Mouse (Mus musculus) ES-Bruce4 (cell line): ENCODE measurements at regions not wholly inside any gene's neighbourhood (a gene's known extent, or its start where the extent isn't known, plus 50 kb on each side); places are given as distances from the start of the nearest gene placed in this dataset.

Experiments used
- CTCF ChIP-seq: IDR thresholded peaks from one replicate; pipeline ENCODE4 v1.8.1; 2011; ENCODE audit warnings: low read depth, low read length
- EP300 ChIP-seq: IDR thresholded peaks from 2 replicates; pipeline ENCODE4 v1.6.1; 2011; ENCODE audit warnings: low read depth, low read length; ENCODE audit not compliant: insufficient read depth
- POLR2A ChIP-seq: IDR thresholded peaks from one replicate; pipeline ENCODE4 v1.8.1; 2011; ENCODE audit warnings: low read length; ENCODE audit not compliant: insufficient read depth

GRCm38 (mm10) chr4:7091201-7091814, 1147.5 kb downstream of the Car8 start:
- TF ChIP-seq EP300, result no peak
- no peak for TF ChIP-seq CTCF
- no peak for TF ChIP-seq POLR2A
